Mouse (Mus musculus): ENCODE measurements around the gene Wdr75.

DNA sequence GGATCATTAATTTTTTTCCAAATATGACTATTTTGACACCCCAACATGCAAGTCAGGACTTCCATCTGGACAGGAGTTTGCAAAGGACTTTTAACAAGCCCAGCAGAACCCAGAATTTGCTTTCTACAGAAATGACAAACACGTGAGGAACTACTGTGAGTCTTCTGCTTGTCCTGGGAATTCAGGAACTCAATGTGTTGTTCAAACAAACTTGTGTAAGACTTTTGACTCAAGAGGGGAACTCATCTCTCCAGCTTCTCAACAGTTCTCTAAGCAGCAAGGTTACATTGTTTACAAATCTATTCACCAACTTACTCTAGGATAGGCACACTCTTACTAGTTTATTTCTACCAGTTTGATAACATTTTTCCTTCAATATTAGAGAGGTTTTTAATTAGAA is 63.1 kb downstream of the Wdr75 start:
- TF ChIP-seq CTCF (IDR thresholded peaks at IDR 0.05; ENCODE audit: extremely low read depth, insufficient read length, insufficient replicate concordance, low read depth, low read length): no peak
- no peak for TF ChIP-seq POLR2A (IDR thresholded peaks at IDR 0.05; ENCODE audit: low read depth, low read length)

All from small intestine, adult 2 months (tissue).